Mouse (Mus musculus): ENCODE measurements at regions not wholly inside any gene's neighbourhood (a gene's known extent, or its start where the extent isn't known, plus 50 kb on each side); places are given as distances from the start of the nearest gene placed in this dataset.

DNA sequence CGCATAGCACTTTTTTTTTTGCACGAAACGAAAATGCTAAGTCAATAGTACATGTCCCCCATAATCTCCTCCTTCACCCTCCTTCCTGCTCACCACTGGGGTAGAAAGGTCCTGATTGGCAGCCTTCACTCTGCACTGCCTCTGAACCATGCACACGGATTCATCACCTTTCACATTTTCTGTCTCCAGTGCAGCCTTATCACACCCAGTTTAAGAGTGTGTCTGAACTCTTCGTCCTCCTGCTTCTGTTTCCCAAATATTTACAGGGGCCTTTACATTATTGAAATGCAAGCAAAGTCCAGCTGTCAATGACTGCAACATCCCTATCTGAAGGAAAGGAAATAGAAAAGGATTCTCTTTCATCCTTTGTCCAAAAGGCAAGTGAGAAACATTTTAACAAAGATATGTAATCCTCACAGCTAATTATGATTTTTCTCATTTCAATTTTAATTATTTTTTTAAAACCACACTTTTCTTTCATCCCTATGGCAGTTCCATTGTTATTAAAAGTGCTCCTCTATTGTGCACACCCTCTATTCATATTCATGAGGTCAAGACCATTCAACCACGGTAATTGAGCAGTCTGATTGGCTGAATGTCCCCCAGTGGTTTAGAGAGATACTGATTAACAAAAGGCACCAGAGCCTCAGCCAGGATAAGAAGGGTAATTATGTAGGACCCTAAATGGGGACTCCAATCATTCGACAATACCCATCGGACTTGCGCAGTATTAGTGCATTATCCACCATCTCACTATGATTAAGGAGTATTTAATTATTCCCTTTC lies 114.8 kb upstream of the Epha4 start:
- POLR2A ChIA-PET = interaction anchor here in 1 of 4 experiments (0.6 kb wide), 1 partner anchor 128 kb away, joined by 3 read pairs; no protein-coding TSS in a partner anchor
- CTCF ChIA-PET = no interaction called here

DNA sequence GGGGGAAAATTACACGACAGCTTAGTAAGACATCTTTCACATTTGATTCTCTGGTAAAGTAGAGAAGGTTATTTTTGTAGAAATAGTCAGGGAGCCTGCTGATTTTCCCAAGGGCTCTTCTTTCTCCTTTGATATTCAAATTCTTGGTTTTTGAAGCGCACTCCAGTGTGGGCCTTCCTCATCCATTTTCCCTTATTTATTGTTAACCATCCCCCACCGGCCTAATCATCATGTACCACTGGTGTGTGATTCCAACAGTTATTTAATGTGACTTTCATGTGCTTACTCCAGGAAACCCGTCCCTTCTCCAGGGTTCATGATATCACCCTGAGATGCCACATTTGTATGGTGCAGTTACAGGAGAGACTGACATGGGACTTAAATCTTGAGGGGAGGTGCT lies 114.0 kb upstream of the Epha4 start:
- ChIA-PET CTCF (no interaction called here), POLR2A (no interaction called here)

DNA sequence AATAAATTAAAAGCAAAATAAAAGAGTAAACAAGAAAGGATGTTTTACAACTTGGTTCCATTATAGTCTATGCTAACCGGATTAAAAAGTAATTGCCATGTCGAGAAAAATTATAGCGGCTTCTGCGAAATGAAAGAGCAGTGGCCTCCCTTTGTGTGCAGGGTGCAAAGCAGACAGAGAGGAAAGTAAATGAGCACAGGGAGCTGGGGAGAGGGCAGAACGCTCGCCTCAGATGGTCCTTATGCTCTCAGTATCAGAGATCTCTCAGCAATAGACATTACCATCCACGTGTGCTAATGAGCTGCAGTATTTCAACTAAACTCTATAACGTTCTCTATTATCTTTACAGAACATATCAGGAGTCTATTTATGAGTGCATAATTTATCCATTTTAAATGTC lies 102.6 kb upstream of the Epha4 start:
- ChIA-PET CTCF (no interaction called here), POLR2A (interaction anchor here in 1 of 4 experiments (0.6 kb wide), 1 partner anchor 10 kb away, joined by 3 read pairs; no protein-coding TSS in a partner anchor)

DNA sequence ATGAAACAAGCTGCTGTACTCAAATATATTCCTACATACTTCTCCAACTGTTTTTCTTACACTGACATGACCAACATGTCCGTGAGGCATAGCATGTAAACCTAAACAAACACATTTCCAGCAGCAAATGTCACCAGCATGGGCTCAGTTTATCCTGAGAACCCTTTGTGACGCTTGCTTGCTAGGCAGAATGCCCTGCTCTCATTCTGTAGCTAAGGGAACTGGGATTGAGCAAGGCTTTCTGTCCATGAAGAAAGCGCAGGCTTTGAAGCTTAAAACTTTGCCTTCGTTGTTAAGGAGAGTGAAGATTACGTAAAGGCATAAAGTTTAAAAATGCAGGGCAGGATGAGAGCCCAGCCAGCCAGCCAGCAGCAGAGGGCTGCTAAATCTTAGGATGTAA lies 85.6 kb upstream of the Epha4 start:
- POLR2A ChIA-PET = no interaction called here
- CTCF ChIA-PET = no interaction called here

GRCm38 (mm10) chr1:77592649-77593048 lies 77.8 kb upstream of the Epha4 start:
- POLR2A ChIA-PET = no interaction called here
- CTCF ChIA-PET = no interaction called here

DNA sequence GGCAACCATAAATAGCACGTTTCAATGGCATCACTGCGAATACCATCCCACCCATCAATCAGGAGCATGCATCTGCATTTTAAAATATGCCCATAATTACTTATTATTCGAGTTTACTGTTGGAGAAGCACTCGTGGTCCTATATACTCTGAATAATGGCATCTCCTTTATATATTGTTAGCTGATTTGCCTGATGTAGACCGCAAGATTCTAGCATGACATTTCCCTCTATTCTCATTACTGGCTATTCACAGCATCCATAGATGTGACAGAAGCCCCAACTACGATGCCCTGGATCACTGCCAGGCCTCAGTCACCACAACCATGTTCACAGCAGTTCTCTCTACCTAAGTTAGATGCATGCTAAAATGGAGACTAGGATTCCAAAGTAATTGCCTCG lies 77.4 kb upstream of the Epha4 start:
- CTCF ChIA-PET = no interaction called here

GRCm38 (mm10) chr1:77589423-77589822 lies 74.5 kb upstream of the Epha4 start:
- POLR2A ChIA-PET = interaction anchor here in 2 of 4 experiments (0.7 to 1.2 kb wide), 2 partner anchors 74 to 432 kb away, joined by 3 read pairs; partner anchors contain the start of gene Epha4 (in 1 of the 2)
- CTCF ChIA-PET = interaction anchor here (0.6 to 1.2 kb wide), 7 partner anchors 8 to 112 kb away, joined by 3 to 6 read pairs (median 4); no protein-coding TSS in a partner anchor

More for the DNA sequence above, 77.4 kb upstream of the Epha4 start:
- POLR2A ChIA-PET = no interaction called here

DNA sequence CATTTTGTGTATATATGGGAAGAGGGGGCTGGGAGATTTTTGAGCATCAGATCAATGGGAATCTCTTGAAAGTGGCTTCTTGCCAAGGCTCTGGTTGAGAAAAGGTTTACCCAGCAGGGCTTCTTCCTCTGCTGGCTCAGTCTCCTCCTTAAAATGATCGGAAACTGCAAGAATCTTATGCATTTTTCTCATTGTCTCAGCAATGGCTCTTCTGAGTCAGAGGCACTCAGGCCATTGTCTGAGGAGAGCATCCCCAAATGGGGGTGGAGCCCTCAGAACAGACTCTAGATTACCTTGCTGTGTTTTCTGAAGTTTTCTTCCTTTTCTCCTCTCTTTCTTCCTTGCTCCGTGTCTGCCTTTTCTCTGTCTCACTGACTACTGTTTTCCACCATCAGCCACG lies 70.6 kb upstream of the Epha4 start:
- ChIA-PET POLR2A (no interaction called here), CTCF (no interaction called here)

GRCm38 (mm10) chr1:77568081-77568480 lies 53.2 kb upstream of the Epha4 start:
- POLR2A ChIA-PET = interaction anchor here in 1 of 4 experiments (0.5 kb wide), 1 partner anchor 940 kb away, joined by 3 read pairs; no protein-coding TSS in a partner anchor

DNA sequence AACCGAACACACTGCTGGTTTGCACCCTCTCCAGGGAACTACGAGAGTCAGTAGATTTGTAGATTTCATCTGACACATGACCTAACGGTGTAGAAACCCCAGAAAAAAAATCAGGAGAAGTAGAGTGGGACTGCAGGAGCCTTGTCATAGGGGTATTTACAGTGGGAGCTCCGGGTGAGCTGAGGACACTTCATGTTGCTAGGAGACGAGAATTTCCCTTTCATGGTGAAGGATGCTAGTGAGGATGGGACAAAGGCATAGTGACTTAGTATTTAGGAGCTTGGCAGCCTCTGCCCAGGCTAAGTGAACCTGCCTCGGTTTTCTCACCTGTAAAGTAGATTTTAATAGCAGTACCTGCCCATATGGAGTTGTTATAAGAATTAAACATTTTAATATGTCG lies 52.8 kb upstream of the Epha4 start:
- ChIA-PET POLR2A (no interaction called here), CTCF (interaction anchor here in 1 of 4 experiments (0.7 kb wide), 1 partner anchor 21 kb away, joined by 4 read pairs; no protein-coding TSS in a partner anchor)

More at GRCm38 (mm10) chr1:77568081-77568480, 53.2 kb upstream of the Epha4 start:
- CTCF ChIA-PET = interaction anchor here in 1 of 4 experiments (0.7 kb wide), 1 partner anchor 21 kb away, joined by 4 read pairs; no protein-coding TSS in a partner anchor
